ENCODE assay signal across 10 mouse cellular contexts in the genomic region with DNA sequence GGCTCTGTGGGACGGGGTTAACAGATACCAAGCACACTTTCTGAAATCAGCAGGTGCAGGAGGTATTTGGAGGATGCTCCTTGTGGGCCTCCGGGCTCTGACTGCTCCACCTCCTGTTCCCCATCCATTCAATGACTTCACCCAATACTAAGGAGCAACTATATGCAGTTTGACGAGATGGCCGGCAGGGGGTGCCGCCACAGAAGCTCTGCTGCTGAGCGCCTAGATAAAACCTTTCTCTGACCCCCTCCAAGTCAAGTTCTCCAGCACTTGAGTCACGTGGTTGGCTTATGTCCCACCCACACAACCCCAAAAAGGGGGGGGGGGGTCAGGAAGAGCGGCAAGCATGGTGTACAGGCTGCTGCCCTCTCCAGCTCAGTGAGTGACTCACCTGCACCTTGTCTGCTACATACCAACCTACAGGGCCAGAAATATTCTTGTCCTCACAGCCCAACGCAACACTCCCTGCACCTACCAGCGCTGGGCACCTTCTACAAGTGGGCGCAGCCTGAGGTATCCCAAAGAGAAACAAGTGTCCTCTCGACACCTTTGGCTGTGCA. TPM values are rescaled to one million over a fixed set of nuclear protein-coding genes. Genes with fewer than 3 reads are reported as not detected.
DNase-seq lines count a peak whose midpoint lies in the region; ATAC-seq lines count a peak whose summit lies in the region.
"Had no signal": no experiment of that assay in that cellular context is flagged by ENCODE, and none has a peak within 500 bp of the region (broad histone marks: within the 10 kb centered on the region; RNA-seq: fewer than 3 reads in every experiment).

No protein-coding gene starts in this region.

- H3K27me3 ChIP-seq in liver, embryonic 11.5 days (replicated peaks; ENCODE audit: control insufficient read depth, insufficient read depth, low read length), result no peaks in the 10 kb centered on the region
- H3K27me3 ChIP-seq in midbrain, embryonic 14.5 days (ENCODE audit: control insufficient read depth, insufficient read depth, low read length), result no peaks in the 10 kb centered on the region
- H3K27me3 ChIP-seq: neural tube, embryonic 13.5 days had no signal

- H3K36me3 ChIP-seq in liver, embryonic 11.5 days (ENCODE audit: control insufficient read depth, insufficient read depth, low read length), result no peaks in the 10 kb centered on the region
- no peaks in the 10 kb centered on the region for H3K36me3 ChIP-seq in midbrain, embryonic 14.5 days (ENCODE audit: control insufficient read depth, insufficient read depth, low read length)
- H3K36me3 ChIP-seq: neural tube, embryonic 13.5 days had no signal

- no peak overlapping the region for H3K9ac ChIP-seq in liver, embryonic 11.5 days (ENCODE audit: low read depth, low read length)
- H3K9ac ChIP-seq in midbrain, embryonic 14.5 days (replicated peaks; ENCODE audit: low read length), result no peak overlapping the region
- H3K9ac ChIP-seq: neural tube, embryonic 13.5 days had no signal

- no peaks in the 10 kb centered on the region for H3K9me3 ChIP-seq in liver, embryonic 11.5 days (ENCODE audit: control insufficient read depth, low read length)
- H3K9me3 ChIP-seq in midbrain, embryonic 14.5 days (ENCODE audit: control insufficient read depth, low read length), result no peaks in the 10 kb centered on the region
- H3K9me3 ChIP-seq: neural tube, embryonic 13.5 days had no signal

- WGBS in liver, embryonic 11.5 days, result 33% methylated on average over 12 of the region's 12 CpGs
- WGBS in midbrain, embryonic 14.5 days, result 36% methylated on average over 12 of the region's 12 CpGs

- peak; percentile 37 for DNase-seq in CD4-positive, CD25-positive, alpha-beta regulatory T cell, adult 2 months (ENCODE audit: low read depth, low spot score)
- DNase-seq in liver, result peak; percentile 18
- DNase-seq in liver, embryonic 11.5 days (ENCODE audit: low spot score), result no peak
- peak; percentile 4 for DNase-seq in c-Kit-positive CD71-positive TER-119-positive erythroid progenitor cells, embryonic 14.5 days (ENCODE audit: low spot score)
- DNase-seq in midbrain, embryonic 14.5 days, result peak; percentile 70
- no peak for DNase-seq in left cerebral cortex, adult 9 months (ENCODE audit: low spot score in 2 of 2)

- H3K4me1 ChIP-seq in liver, embryonic 11.5 days (replicated peaks; ENCODE audit: control insufficient read depth, insufficient read depth, low read length), result no peaks in the 10 kb centered on the region
- H3K4me1 ChIP-seq in midbrain, embryonic 14.5 days (ENCODE audit: control insufficient read depth, insufficient read depth, low read length), result 0 out of 2 replicates have a peak, but pooled peaks cover 2% of the 10 kb centered on the region

- no peak overlapping the region for H3K27ac ChIP-seq in liver, embryonic 11.5 days (ENCODE audit: low read depth, low read length)
- H3K27ac ChIP-seq in midbrain, embryonic 14.5 days (replicated peaks; ENCODE audit: low read depth, low read length), result no peak overlapping the region
- H3K27ac ChIP-seq: neural tube, embryonic 13.5 days had no signal

- no peak overlapping the region for H3K4me3 ChIP-seq in liver, embryonic 11.5 days (ENCODE audit: low read depth, low read length)
- H3K4me3 ChIP-seq in midbrain, embryonic 14.5 days (replicated peaks; ENCODE audit: low read depth, low read length), result no peak overlapping the region
- H3K4me3 ChIP-seq: neural tube, embryonic 13.5 days had no signal

- no peak overlapping the region for H3K4me2 ChIP-seq in liver, embryonic 11.5 days
- no peak overlapping the region for H3K4me2 ChIP-seq in midbrain, embryonic 14.5 days (ENCODE audit: low read length)
- H3K4me2 ChIP-seq: neural tube, embryonic 13.5 days had no signal

- no peak for ATAC-seq in CD4-positive, CD25-positive, alpha-beta regulatory T cell, adult 4 months
- no peak for ATAC-seq in liver, embryonic 11.5 days (replicated peaks; ENCODE audit: low FRiP score)
- ATAC-seq in hematopoietic stem cell, adult 5-6 weeks (replicated peaks in 1 of 2; ENCODE audit: insufficient read depth in 1 of 2, low FRiP score in 2 of 2, low TSS enrichment in 1 of 2, low read depth in 1 of 2, poor library complexity in 2 of 2, severe bottlenecking in 2 of 2), result peak; percentile 44 to 74
- ATAC-seq in midbrain, embryonic 14.5 days (ENCODE audit: low FRiP score, low TSS enrichment), result no peak

RNA-seq across cellular contexts. Expression of a gene that starts 40.5 kb away (rescaled TPM):
- polyA plus RNA-seq in CD4-positive, CD25-positive, alpha-beta regulatory T cell, adult 4 months (2017; shearing (Covaris generic)), result not detected
- polyA plus RNA-seq in liver, embryonic 11.5 days (2014; fragmentation: Nextera tagmentation; extraction: Ambion mirVana), result 0.27 and 0.55 TPM in 2 replicates
- total RNA-seq in hematopoietic stem cell, adult 5-6 weeks (2017), result not detected in 2 replicates
- polyA plus RNA-seq in midbrain, embryonic 14.5 days (2014; fragmentation: Nextera tagmentation; extraction: Ambion mirVana), result 12.8 and 13.8 TPM in 2 replicates
- polyA plus RNA-seq: C2C12 had no signal

Comparison
In these comparisons a context has a peak if more than half of its experiments do, and no peak if none do; other contexts are left out.
1. DNase-seq: peak in CD4-positive, CD25-positive, alpha-beta regulatory T cell, adult 2 months (single experiment), liver (single experiment), c-Kit-positive CD71-positive TER-119-positive erythroid progenitor cells, embryonic 14.5 days (single experiment) and midbrain, embryonic 14.5 days (single experiment); none in liver, embryonic 11.5 days (single experiment) and left cerebral cortex, adult 9 months (0 of 2).
2. ATAC-seq: peak in hematopoietic stem cell, adult 5-6 weeks (2 of 2); none in CD4-positive, CD25-positive, alpha-beta regulatory T cell, adult 4 months (single experiment), liver, embryonic 11.5 days (single experiment) and midbrain, embryonic 14.5 days (single experiment).